Mouse (Mus musculus) myocyte (in vitro differentiated cells): ENCODE results near the gene Cfap73. TPM values are rescaled to one million over a fixed set of nuclear protein-coding genes. Genes with fewer than 3 reads are reported as not detected.

Experiments used
- H3K27me3 ChIP-seq: one replicate; pipeline ENCODE4 v1.6.1; 2011; ENCODE audit not compliant: control insufficient read depth, insufficient read depth, insufficient read length
- H3K36me3 ChIP-seq: one replicate; pipeline ENCODE4 v1.6.1; 2011; ENCODE audit not compliant: control insufficient read depth, insufficient read depth
- H3K4me2 ChIP-seq: one replicate; pipeline ENCODE4 v1.6.1; 2011; ENCODE audit warnings: low read depth, control low read depth
- H3K4me3 ChIP-seq: one replicate; pipeline ENCODE4 v1.5.1; 2011; ENCODE audit warnings: mild to moderate bottlenecking, control low read depth, moderate library complexity
- H3K79me2 ChIP-seq: one replicate; pipeline ENCODE4 v1.6.1; 2011; ENCODE audit not compliant: control insufficient read depth, insufficient read depth
- H3ac ChIP-seq: one replicate; pipeline ENCODE4 v1.6.1; 2011; ENCODE audit not compliant: control insufficient read depth, insufficient read length
- CEBPB ChIP-seq: IDR thresholded peaks from 2 replicates; pipeline ENCODE4 v1.6.1; 2011; ENCODE audit warnings: mild to moderate bottlenecking, moderate library complexity; ENCODE audit not compliant: poor library complexity, insufficient read depth, severe bottlenecking
- E2F4 ChIP-seq: IDR thresholded peaks from one replicate; pipeline ENCODE4 v1.6.1; 2011; ENCODE audit warnings: mild to moderate bottlenecking, control low read depth, moderate library complexity; ENCODE audit not compliant: insufficient read depth
- MAX ChIP-seq: IDR thresholded peaks from one replicate; pipeline ENCODE4 v1.6.1; 2011; ENCODE audit warnings: low read depth, mild to moderate bottlenecking, control low read depth
- MYOD1 ChIP-seq, 3 experiments: IDR thresholded peaks; one replicate each; pipeline ENCODE4 v1.6.1; 2011; ENCODE audit warnings: control low read depth in 2 of 3, low read depth in 2 of 3, mild to moderate bottlenecking in 2 of 3, moderate library complexity in 1 of 3; ENCODE audit not compliant: insufficient read length in 2 of 3, control insufficient read depth in 1 of 3
- MYOG ChIP-seq, 3 experiments: IDR thresholded peaks; one replicate each; pipeline ENCODE4 v1.6.1; 2011; ENCODE audit warnings: control low read depth in 2 of 3, low read depth in 2 of 3, mild to moderate bottlenecking in 2 of 3; ENCODE audit not compliant: insufficient read length in 2 of 3, control insufficient read depth in 1 of 3, insufficient read depth in 1 of 3
- POLR2A ChIP-seq: IDR thresholded peaks from one replicate; pipeline ENCODE4 v1.6.1; 2011; ENCODE audit warnings: low read depth, mild to moderate bottlenecking, control low read depth, moderate library complexity; ENCODE audit not compliant: insufficient read length
- POLR2AphosphoS2 ChIP-seq: IDR thresholded peaks from one replicate; pipeline ENCODE4 v1.6.1; 2011; ENCODE audit warnings: low read depth, control low read depth; ENCODE audit not compliant: insufficient read length
- REST ChIP-seq: IDR thresholded peaks from one replicate; pipeline ENCODE4 v1.6.1; 2011; ENCODE audit warnings: mild to moderate bottlenecking, control low read depth, moderate library complexity; ENCODE audit not compliant: insufficient read depth, insufficient read length
- SRF ChIP-seq: IDR thresholded peaks from one replicate; pipeline ENCODE4 v1.6.1; 2011; ENCODE audit warnings: low read depth; ENCODE audit not compliant: control insufficient read depth, insufficient read length
- TCF12 ChIP-seq: IDR thresholded peaks from one replicate; pipeline ENCODE4 v1.6.1; 2011; ENCODE audit warnings: mild to moderate bottlenecking, control low read depth; ENCODE audit not compliant: poor library complexity, insufficient read depth, severe bottlenecking
- TCF3 ChIP-seq: IDR thresholded peaks from one replicate; pipeline ENCODE4 v1.6.1; 2011; ENCODE audit warnings: low read depth, control low read depth; ENCODE audit not compliant: insufficient read length
- USF1 ChIP-seq: IDR thresholded peaks from one replicate; pipeline ENCODE4 v1.6.1; 2011; ENCODE audit warnings: low read depth, mild to moderate bottlenecking, control low read depth, moderate library complexity
- polyA plus RNA-seq: library from polyadenylated mRNA; unstranded; fragments of >200 nt; fragmentation: generic; extraction: Trizol; gene quantifications from one replicate; pipeline ENCODE4 v1.2.1, GENCODE M21; 2012; ENCODE audit warnings: missing spikeins

Cfap73 gene
- polyA plus RNA-seq, 1 experiment, result not detected

DNA sequence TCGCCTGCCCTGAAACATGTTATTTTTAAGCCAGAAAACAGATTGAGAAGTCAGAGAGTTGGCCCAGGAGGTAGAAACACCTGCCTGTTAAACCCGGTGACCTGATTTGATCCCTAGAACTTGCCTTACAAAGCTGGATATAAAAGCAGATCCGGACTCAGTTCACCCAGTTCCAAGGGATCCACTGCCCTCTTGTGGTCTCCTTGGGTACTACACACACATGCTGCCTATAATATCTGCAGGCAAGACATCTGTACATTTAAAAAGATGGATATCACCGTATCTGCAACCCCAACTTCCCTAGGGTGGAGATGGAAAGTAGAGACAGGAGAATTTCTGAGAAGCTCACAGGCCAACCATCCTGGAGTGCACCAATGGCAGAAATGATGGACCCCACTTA is 18.1 kb downstream of the Cfap73 start:
- Histone ChIP-seq H3ac (no peak overlapping the region), H3K4me2 (no peak overlapping the region), H3K27me3 (no peaks in the 10 kb centered on the region), H3K79me2 (peaks cover 40% of the 10 kb centered on the region), H3K36me3 (peaks cover 18% of the 10 kb centered on the region), H3K4me3 (no peak overlapping the region)
- no peak for TF ChIP-seq MYOD1 (IDR thresholded peaks at IDR 0.05; ENCODE audit: control insufficient read depth in 1 of 3, insufficient read length in 2 of 3, low read depth in 2 of 3)

- TF ChIP-seq MYOG (IDR thresholded peaks at IDR 0.05; ENCODE audit: control insufficient read depth in 1 of 3, insufficient read depth in 1 of 3, insufficient read length in 2 of 3, low read depth in 2 of 3) (peak in 1 of 3 experiments; percentile 3), REST (no peak), POLR2A (peak; percentile 92), MYOD1 (IDR thresholded peaks at IDR 0.05; ENCODE audit: control insufficient read depth in 1 of 3, insufficient read length in 2 of 3, low read depth in 2 of 3) (no peak), POLR2AphosphoS2 (peak; percentile 82), MAX (no peak)
- peaks cover 5% of the 10 kb centered on the region for H3K36me3 ChIP-seq
- H3ac ChIP-seq, result peak overlapping the region; percentile 92
- peaks cover 40% of the 10 kb centered on the region for H3K79me2 ChIP-seq
- peak overlapping the region; percentile 49 for H3K4me3 ChIP-seq
- no peaks in the 10 kb centered on the region for H3K27me3 ChIP-seq
- H3K4me2 ChIP-seq, result peak overlapping the region; percentile 90
These were observed 21.0 kb downstream of the Cfap73 start for GRCm38 (mm10) chr5:120612822-120613604.

GRCm38 (mm10) chr5:120612442-120612821 is 21.6 kb downstream of the Cfap73 start, which contains the start of the genes Rita1 and Ddx54:
Rita1 (minus strand) TSS chr5:120612589.
Ddx54 (plus strand) TSS chr5:120612739.
- Histone ChIP-seq H3K79me2 (peaks cover 40% of the 10 kb centered on the region), H3K4me2 (peak within 1 kb of the TSS; percentile 90), H3K4me3 (peak within 1 kb of the TSS; percentile 49), H3K27me3 (no peaks in the 10 kb centered on the region), H3K36me3 (peaks cover 5% of the 10 kb centered on the region), H3ac (peak within 1 kb of the TSS; percentile 92)
- TF ChIP-seq REST (no peak), MYOG (IDR thresholded peaks at IDR 0.05; ENCODE audit: control insufficient read depth in 1 of 3, insufficient read depth in 1 of 3, insufficient read length in 2 of 3, low read depth in 2 of 3) (peak in 1 of 3 experiments; percentile 14), MYOD1 (IDR thresholded peaks at IDR 0.05; ENCODE audit: control insufficient read depth in 1 of 3, insufficient read length in 2 of 3, low read depth in 2 of 3) (no peak), POLR2AphosphoS2 (peak; percentile 86), SRF (no peak), POLR2A (peak; percentile 91)

DNA sequence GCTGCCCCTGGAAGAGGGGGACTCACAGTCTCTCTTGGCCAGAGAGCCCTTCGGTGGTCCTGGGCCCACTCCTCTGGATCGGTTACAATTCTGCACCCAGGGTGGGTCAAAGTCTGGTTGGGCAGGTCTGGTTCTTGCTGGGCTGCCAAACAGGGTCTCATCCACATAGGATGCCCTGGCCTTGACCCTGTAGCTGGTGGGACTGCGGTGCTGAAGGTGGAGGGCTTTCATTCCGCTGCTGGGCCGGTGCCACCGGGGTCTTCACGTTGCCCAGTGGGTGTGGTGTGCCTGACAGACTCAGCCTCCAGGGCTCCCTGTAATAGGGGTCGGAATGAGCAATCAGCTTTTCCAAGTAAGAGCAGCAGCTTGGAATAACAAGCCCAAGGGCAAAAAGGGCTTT is 22.6 kb downstream of the Cfap73 start:
- TF ChIP-seq TCF3 (no peak), MAX (no peak), REST (no peak), SRF (no peak), POLR2A (no peak), E2F4 (no peak), MYOG (IDR thresholded peaks at IDR 0.05; ENCODE audit: control insufficient read depth in 1 of 3, insufficient read depth in 1 of 3, insufficient read length in 2 of 3, low read depth in 2 of 3) (no peak), CEBPB (no peak), USF1 (no peak), TCF12 (no peak), MYOD1 (IDR thresholded peaks at IDR 0.05; ENCODE audit: control insufficient read depth in 1 of 3, insufficient read length in 2 of 3, low read depth in 2 of 3) (no peak), POLR2AphosphoS2 (no peak)
- Histone ChIP-seq H3K36me3 (peaks cover 5% of the 10 kb centered on the region), H3ac (no peak overlapping the region), H3K27me3 (no peaks in the 10 kb centered on the region), H3K4me3 (peak overlapping the region; percentile 49), H3K79me2 (peaks cover 39% of the 10 kb centered on the region), H3K4me2 (peak overlapping the region; percentile 90)

- H3ac ChIP-seq, result no peak overlapping the region
- H3K27me3 ChIP-seq, result no peaks in the 10 kb centered on the region
- H3K79me2 ChIP-seq, result peaks cover 34% of the 10 kb centered on the region
- peaks cover under 1% of the 10 kb centered on the region for H3K36me3 ChIP-seq
- H3K4me3 ChIP-seq, result no peak overlapping the region
- no peak for TF ChIP-seq E2F4
- no peak for TF ChIP-seq CEBPB
- no peak for TF ChIP-seq TCF3
- no peak for TF ChIP-seq POLR2A
- H3K4me2 ChIP-seq, result no peak overlapping the region
These were observed 23.1 kb downstream of the Cfap73 start for GRCm38 (mm10) chr5:120610906-120611305.
